In the genomic region with DNA sequence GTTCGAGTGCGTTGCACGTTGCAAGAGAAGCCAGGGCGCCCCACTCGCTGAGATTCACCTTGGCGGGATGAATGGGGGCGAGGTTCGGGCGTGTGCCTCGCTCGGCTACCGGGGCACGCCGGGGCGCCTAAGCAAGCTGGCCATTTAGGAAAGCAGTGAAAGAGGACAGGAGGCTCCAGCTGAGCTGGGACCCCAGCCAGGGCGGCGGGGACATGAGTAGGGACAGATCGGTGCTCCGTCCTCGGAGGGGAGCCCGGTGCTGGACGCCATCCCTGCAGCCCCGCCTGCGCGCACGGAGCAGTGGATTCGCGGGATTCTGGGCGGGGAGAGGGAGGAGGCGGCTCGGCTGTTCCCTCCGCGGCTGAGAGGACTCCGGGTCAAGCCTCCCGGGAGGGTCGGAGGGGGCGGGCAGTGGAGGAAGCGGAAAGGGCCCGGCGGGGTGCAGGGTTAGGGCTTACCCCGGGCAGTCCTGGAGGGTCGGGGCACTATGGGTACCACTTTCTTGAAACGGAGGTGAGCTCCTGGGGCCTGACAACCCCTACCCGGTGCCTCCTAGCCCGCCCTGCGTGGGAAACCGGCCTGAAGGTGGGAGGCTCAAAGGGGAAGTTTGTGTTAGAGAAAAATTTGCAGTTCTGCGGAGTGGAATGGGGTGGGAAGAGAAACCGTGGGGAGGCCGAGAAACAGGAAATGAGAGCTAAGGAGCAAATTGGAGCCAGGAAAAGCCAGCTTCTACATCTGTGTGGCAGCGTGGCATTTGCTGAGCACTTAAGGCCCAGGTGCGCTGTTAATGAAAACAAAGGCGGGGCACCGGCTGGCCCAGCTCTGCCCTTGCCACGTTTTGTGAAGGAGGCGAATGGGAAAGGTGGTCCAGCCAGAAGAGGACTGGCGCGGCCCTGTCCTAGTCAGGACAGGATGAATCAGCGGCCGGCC, we compare ENCODE assay signal across 8 mouse cellular contexts. TPM values are rescaled to one million over a fixed set of nuclear protein-coding genes. Genes with fewer than 3 reads are reported as not detected.
DNase-seq lines count a peak whose midpoint lies in the region; ATAC-seq and TF ChIP-seq lines count a peak whose summit lies in the region.

No protein-coding gene starts in this region.

- peak overlapping the region; percentile 51 for H3K4me3 ChIP-seq in erythroblast, embryonic 14.5 days (replicated peaks)
- H3K4me3 ChIP-seq in embryonic facial prominence, embryonic 11.5 days (ENCODE audit: low read depth, low read length), result peak overlapping the region; percentile 55
- peak overlapping the region; percentile 87 for H3K4me3 ChIP-seq in heart, adult 2 months
- H3K4me3 ChIP-seq in kidney, adult 2 months (ENCODE audit: insufficient read depth, low read depth, low read length), result peak overlapping the region; percentile 83
- peak overlapping the region; percentile 54 for H3K4me3 ChIP-seq in limb, embryonic 15.5 days
- H3K4me3 ChIP-seq in midbrain, embryonic 16.5 days (ENCODE audit: low read depth, low read length), result peak overlapping the region; percentile 72

- H3K79me2 ChIP-seq in heart, adult 2 months (replicated peaks; ENCODE audit: control insufficient read depth, insufficient read depth, low read length), result no peaks in the 10 kb centered on the region; the same call in 1 of the 2 replicates

- under 1% methylated on average over 60 of the region's 60 CpGs for WGBS in embryonic facial prominence, embryonic 11.5 days
- WGBS in heart, adult 2 months, result 2% methylated on average over 60 of the region's 60 CpGs
- WGBS in kidney, adult 2 months, result under 1% methylated on average over 60 of the region's 60 CpGs
- WGBS in limb, embryonic 15.5 days, result under 1% methylated on average over 60 of the region's 60 CpGs
- under 1% methylated on average over 54 of the region's 60 CpGs for WGBS in midbrain, embryonic 16.5 days

- no peaks in the 10 kb centered on the region for H3K9me3 ChIP-seq in erythroblast, embryonic 14.5 days (ENCODE audit: control insufficient read depth, low read length)
- H3K9me3 ChIP-seq in embryonic facial prominence, embryonic 11.5 days (replicated peaks; ENCODE audit: control insufficient read depth, low read length), result no peaks in the 10 kb centered on the region
- no peaks in the 10 kb centered on the region for H3K9me3 ChIP-seq in limb, embryonic 15.5 days
- no peaks in the 10 kb centered on the region for H3K9me3 ChIP-seq in midbrain, embryonic 16.5 days (replicated peaks; ENCODE audit: control insufficient read depth, low read length, poor library complexity, severe bottlenecking)

- peak; percentile 43; the same call in 1 of the 2 replicates for TF ChIP-seq POLR2A in heart, adult 2 months (IDR thresholded peaks at IDR 0.05; ENCODE audit: insufficient read depth, low read depth, low read length)
- peak; percentile 29 for TF ChIP-seq POLR2A in kidney, adult 2 months (IDR thresholded peaks at IDR 0.05; ENCODE audit: low read depth, low read length)

- intact Hi-C loops in heart, adult 2 months (cut with DNase I), result loop anchor here (2.0 to 10.0 kb wide), 5 partner anchors 53 to 461 kb away; no protein-coding TSS in a partner anchor

- H3K36me3 ChIP-seq in erythroblast, embryonic 14.5 days (ENCODE audit: control insufficient read depth), result no peaks in the 10 kb centered on the region
- H3K36me3 ChIP-seq in embryonic facial prominence, embryonic 11.5 days (replicated peaks; ENCODE audit: control insufficient read depth, insufficient read depth, low read depth, low read length), result no peaks in the 10 kb centered on the region
- H3K36me3 ChIP-seq in heart, adult 2 months (ENCODE audit: control insufficient read depth, insufficient read depth, low read length), result peaks cover 5% of the 10 kb centered on the region; the same call in 1 of the 2 replicates
- no peaks in the 10 kb centered on the region for H3K36me3 ChIP-seq in kidney, adult 2 months (ENCODE audit: control insufficient read depth, insufficient read depth, low read length)
- H3K36me3 ChIP-seq in limb, embryonic 15.5 days, result no peaks in the 10 kb centered on the region
- H3K36me3 ChIP-seq in midbrain, embryonic 16.5 days (ENCODE audit: control insufficient read depth, insufficient read depth, low read length), result no peaks in the 10 kb centered on the region
- no peaks in the 10 kb centered on the region for H3K36me3 ChIP-seq in splenic B cell, adult 2 months (ENCODE audit: control insufficient read depth, insufficient read depth, low read length, poor library complexity, severe bottlenecking)

- DNase-seq in embryonic facial prominence, embryonic 11.5 days (ENCODE audit: low spot score), result peak; percentile 76
- peak; percentile 89 to 90 for DNase-seq in heart, adult 2 months
- DNase-seq in kidney, adult 2 months, result peak; percentile 92
- peak; percentile 23 for DNase-seq in splenic B cell, adult 2 months (ENCODE audit: low read depth, low spot score)

- H3K4me2 ChIP-seq in embryonic facial prominence, embryonic 11.5 days (ENCODE audit: low read depth, low read length), result peak overlapping the region; percentile 79
- peak overlapping the region; percentile 92 for H3K4me2 ChIP-seq in limb, embryonic 15.5 days
- H3K4me2 ChIP-seq in midbrain, embryonic 16.5 days (ENCODE audit: low read length), result peak overlapping the region; percentile 78

- H3K27me3 ChIP-seq in erythroblast, embryonic 14.5 days (ENCODE audit: control insufficient read depth), result peaks cover 46% of the 10 kb centered on the region
- no peaks in the 10 kb centered on the region for H3K27me3 ChIP-seq in embryonic facial prominence, embryonic 11.5 days (ENCODE audit: control insufficient read depth, insufficient read depth, low read length)
- H3K27me3 ChIP-seq in heart, adult 2 months (ENCODE audit: control insufficient read depth, insufficient read depth, low read length), result no peaks in the 10 kb centered on the region
- H3K27me3 ChIP-seq in kidney, adult 2 months (replicated peaks; ENCODE audit: control insufficient read depth, insufficient read depth, low read length), result no peaks in the 10 kb centered on the region
- H3K27me3 ChIP-seq in limb, embryonic 15.5 days, result no peaks in the 10 kb centered on the region
- H3K27me3 ChIP-seq in midbrain, embryonic 16.5 days (ENCODE audit: control insufficient read depth, insufficient read depth, low read depth, low read length), result no peaks in the 10 kb centered on the region
- H3K27me3 ChIP-seq in splenic B cell, adult 2 months (ENCODE audit: control insufficient read depth, insufficient read depth, low read length, poor library complexity, severe bottlenecking), result no peaks in the 10 kb centered on the region; the same call in 1 of the 2 replicates

- no peak for TF ChIP-seq CTCF in heart, adult 2 months (IDR thresholded peaks at IDR 0.05)
- TF ChIP-seq CTCF in kidney, adult 2 months (conservative IDR thresholded peaks at IDR 0.05; ENCODE audit: insufficient read depth, insufficient read length, low read depth, low read length), result no peak

- TF ChIP-seq EP300 in heart, adult 2 months (IDR thresholded peaks at IDR 0.05; ENCODE audit: insufficient read depth, low read depth, low read length), result no peak

- ATAC-seq in erythroblast, adult 5-6 weeks (replicated peaks; ENCODE audit: low FRiP score, poor library complexity, severe bottlenecking), result no peak
- peak; percentile 37 for ATAC-seq in embryonic facial prominence, embryonic 11.5 days (replicated peaks; ENCODE audit: insufficient number of reproducible peaks, low FRiP score, low TSS enrichment, low read depth)
- peak; percentile 37 for ATAC-seq in limb, embryonic 15.5 days (ENCODE audit: insufficient number of reproducible peaks, low FRiP score, low TSS enrichment, low read depth)
- peak; percentile 62 for ATAC-seq in midbrain, embryonic 16.5 days

- peak overlapping the region; percentile 90 for H3K27ac ChIP-seq in embryonic facial prominence, embryonic 11.5 days (replicated peaks; ENCODE audit: low read depth, low read length)
- H3K27ac ChIP-seq in heart, adult 2 months, result peak overlapping the region; percentile 93
- peak overlapping the region; percentile 65 for H3K27ac ChIP-seq in kidney, adult 2 months (ENCODE audit: insufficient read depth, low read depth, low read length)
- peak overlapping the region; percentile 94 for H3K27ac ChIP-seq in limb, embryonic 15.5 days
- H3K27ac ChIP-seq in midbrain, embryonic 16.5 days (ENCODE audit: low read length), result peak overlapping the region; percentile 95

- no peaks in the 10 kb centered on the region for H3K4me1 ChIP-seq in erythroblast, embryonic 14.5 days (ENCODE audit: control insufficient read depth)
- H3K4me1 ChIP-seq in embryonic facial prominence, embryonic 11.5 days (ENCODE audit: control insufficient read depth, insufficient read depth, low read length), result no peaks in the 10 kb centered on the region
- no peaks in the 10 kb centered on the region; the same call in 1 of the 2 replicates for H3K4me1 ChIP-seq in heart, adult 2 months (ENCODE audit: control insufficient read depth, insufficient read depth, low read length)
- 0 out of 2 replicates have a peak, but pooled peaks cover 2% of the 10 kb centered on the region for H3K4me1 ChIP-seq in kidney, adult 2 months (ENCODE audit: control insufficient read depth, insufficient read depth, low read length)
- peaks cover 20% of the 10 kb centered on the region for H3K4me1 ChIP-seq in limb, embryonic 15.5 days
- peaks cover 14% of the 10 kb centered on the region for H3K4me1 ChIP-seq in midbrain, embryonic 16.5 days (ENCODE audit: control insufficient read depth, insufficient read depth, low read length)

- peak overlapping the region; percentile 71 for H3K9ac ChIP-seq in embryonic facial prominence, embryonic 11.5 days (replicated peaks; ENCODE audit: low read length)
- peak overlapping the region; percentile 64 for H3K9ac ChIP-seq in heart, adult 2 months (ENCODE audit: low read depth, low read length)
- H3K9ac ChIP-seq in limb, embryonic 15.5 days, result peak overlapping the region; percentile 53
- peak overlapping the region; percentile 98 for H3K9ac ChIP-seq in midbrain, embryonic 16.5 days (ENCODE audit: low read depth, low read length)

RNA-seq across cellular contexts. Expression of gene Klf12, which starts 1.4 kb away (rescaled TPM):
- not detected in 2 replicates for polyA plus RNA-seq in erythroblast, embryonic 14.5 days (2012)
- not detected in 2 replicates for total RNA-seq in erythroblast, adult 5-6 weeks (2015; ENCODE audit: low replicate concordance)
- not detected in 2 replicates for total RNA-seq in erythroblast, adult 5-6 weeks (2017; ENCODE audit: low replicate concordance)
- 22.2 and 22.6 TPM in 2 replicates for polyA plus RNA-seq in embryonic facial prominence, embryonic 11.5 days (2014; fragmentation: Nextera tagmentation; extraction: Ambion mirVana)
- total RNA-seq in heart, adult 2 months (2021), result 10 to 100 TPM; 15.3 to 15.8 TPM
- polyA plus RNA-seq in heart, adult 2 months (2012; rRNA removed), result 8.6 and 14.6 TPM in 2 replicates
- 10.4 and 11.0 TPM in 2 replicates for polyA plus RNA-seq in kidney, adult 2 months (2012; rRNA removed)
- 21.9 and 23.7 TPM in 2 replicates for polyA plus RNA-seq in limb, embryonic 15.5 days (2015; fragmentation: Nextera tagmentation; extraction: Ambion mirVana)
- polyA plus RNA-seq in midbrain, embryonic 16.5 days (2015; fragmentation: Nextera tagmentation; extraction: Ambion mirVana), result 51.3 and 60.2 TPM in 2 replicates

Comparison
In these comparisons a context has a peak if more than half of its experiments do, and no peak if none do; other contexts are left out.
1. DNase-seq: peak in every context shown above with its lines; median percentile 92 in kidney, adult 2 months; 90 in heart, adult 2 months; 76 in embryonic facial prominence, embryonic 11.5 days; 23 in splenic B cell, adult 2 months.